Mouse (Mus musculus) erythroblast, embryonic 14.5 days (primary cell): ENCODE data around the gene Fam13c.

Experiments
- GATA1 ChIP-seq: IDR thresholded peaks from 2 replicates; pipeline ENCODE4 v1.6.1; 2012; ENCODE audit warnings: low read length, inconsistent platforms, mixed read lengths
- TAL1 ChIP-seq: IDR thresholded peaks from 3 replicates; pipeline ENCODE4 v1.6.1; 2012; ENCODE audit warnings: low read length, inconsistent platforms, mixed read lengths

DNA sequence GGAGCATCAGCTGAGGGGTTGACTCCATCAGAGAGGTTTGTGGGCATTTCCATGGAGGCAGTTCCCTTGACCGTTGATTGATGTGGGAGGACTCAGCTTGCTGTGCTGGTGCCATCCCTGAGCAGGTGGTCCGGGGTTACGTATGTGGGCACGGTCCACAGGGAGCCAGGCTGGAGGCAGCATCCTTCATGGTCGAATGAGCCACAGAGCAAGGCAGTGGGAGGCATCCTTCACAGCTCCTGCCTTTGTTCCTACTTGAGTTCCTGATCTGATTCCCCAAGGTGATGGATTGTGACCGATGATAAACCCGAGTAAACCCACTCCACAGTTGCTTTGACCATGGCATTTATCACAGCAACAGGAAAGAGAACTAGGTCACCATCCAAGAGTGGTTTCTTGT, 25.4 kb downstream of the Fam13c start:
- TF ChIP-seq GATA1 (no peak), TAL1 (no peak)
